Mouse (Mus musculus) testis, adult 2 months (tissue): ENCODE measurements around the gene Tma16.

Source experiments
- CTCF ChIP-seq: fragments of 200-500 bp; IDR thresholded peaks from 2 replicates; pipeline ENCODE4 v1.5.1; 2012; ENCODE audit warnings: low read depth, mild to moderate bottlenecking, inconsistent platforms, low read length, moderate library complexity; ENCODE audit not compliant: control insufficient read depth, insufficient read depth, insufficient replicate concordance
- POLR2A ChIP-seq: fragments of 200-500 bp; IDR thresholded peaks from 2 replicates; pipeline ENCODE4 v1.6.1; 2012; ENCODE audit warnings: low read depth, mild to moderate bottlenecking, inconsistent platforms, low read length, moderate library complexity; ENCODE audit not compliant: control insufficient read depth

GRCm38 (mm10) chr8:66511537-66511936, 25.2 kb upstream of the Tma16 start, which contains the start of gene Tktl2:
- TF ChIP-seq CTCF (no peak), POLR2A (peak; percentile 90; the same call in 1 of the 2 replicates)
